Mouse (Mus musculus): ENCODE data around the gene Vdac1.
"Not testable (repeated sequence)": the region's sequence is repeated elsewhere in the genome, so short reads cannot be mapped to it uniquely, and the experiment has no call there.

Gene Vdac1

GRCm38 (mm10) chr11:52344991-52345777 is 15.5 kb upstream of the Vdac1 start:
- DNase-seq (ENCODE audit: low read depth, low spot score), result no peak

GRCm38 (mm10) chr11:52345939-52346634 is 14.6 kb upstream of the Vdac1 start:
- peak; percentile 62 for DNase-seq (ENCODE audit: low read depth, low spot score)

- DNase-seq (ENCODE audit: low read depth, low spot score), result no peak
Measured at GRCm38 (mm10) chr11:52346635-52347005, 14.0 kb upstream of the Vdac1 start.

- DNase-seq (ENCODE audit: low read depth, low spot score), result no peak
Measured at GRCm38 (mm10) chr11:52348156-52348555, 12.5 kb upstream of the Vdac1 start.

- DNase-seq (ENCODE audit: low read depth, low spot score), result no peak
Measured at GRCm38 (mm10) chr11:52348724-52349123, 11.9 kb upstream of the Vdac1 start.

GRCm38 (mm10) chr11:52350924-52351323 is 9.7 kb upstream of the Vdac1 start:
- no peak for DNase-seq (ENCODE audit: low read depth, low spot score)

GRCm38 (mm10) chr11:52352271-52352670 is 8.4 kb upstream of the Vdac1 start:
- no peak for DNase-seq (ENCODE audit: low read depth, low spot score)

- DNase-seq (ENCODE audit: low read depth, low spot score), result no peak
Measured at GRCm38 (mm10) chr11:52354644-52355043, 6.0 kb upstream of the Vdac1 start.

- DNase-seq (ENCODE audit: low read depth, low spot score), result no peak
Measured at GRCm38 (mm10) chr11:52355601-52356000, 5.1 kb upstream of the Vdac1 start.

GRCm38 (mm10) chr11:52357091-52357490 is 3.6 kb upstream of the Vdac1 start:
- not testable (repeated sequence) for DNase-seq (ENCODE audit: low read depth, low spot score)

GRCm38 (mm10) chr11:52358520-52358919 is 2.1 kb upstream of the Vdac1 start:
- no peak for DNase-seq (ENCODE audit: low read depth, low spot score)

- DNase-seq (ENCODE audit: low read depth, low spot score), result no peak
Measured at GRCm38 (mm10) chr11:52359686-52360470, 782 bp upstream of the Vdac1 start.

GRCm38 (mm10) chr11:52361287-52361921 is 744 bp downstream of the Vdac1 start:
- DNase-seq (ENCODE audit: low read depth, low spot score), result no peak

- no peak for DNase-seq (ENCODE audit: low read depth, low spot score)
Measured at GRCm38 (mm10) chr11:52364376-52364775, 3.7 kb downstream of the Vdac1 start.

- no peak for DNase-seq (ENCODE audit: low read depth, low spot score)
Measured at GRCm38 (mm10) chr11:52365143-52365542, 4.5 kb downstream of the Vdac1 start.

- DNase-seq (ENCODE audit: low read depth, low spot score), result no peak
Measured at GRCm38 (mm10) chr11:52366358-52366757, 5.7 kb downstream of the Vdac1 start.

GRCm38 (mm10) chr11:52368176-52368985 is 7.7 kb downstream of the Vdac1 start:
- no peak for DNase-seq (ENCODE audit: low read depth, low spot score)

- DNase-seq (ENCODE audit: low read depth, low spot score), result no peak
Measured at GRCm38 (mm10) chr11:52369252-52370134, 8.8 kb downstream of the Vdac1 start.

GRCm38 (mm10) chr11:52370135-52370452 is 9.4 kb downstream of the Vdac1 start:
- no peak for DNase-seq (ENCODE audit: low read depth, low spot score)

- DNase-seq (ENCODE audit: low read depth, low spot score), result no peak
Measured at GRCm38 (mm10) chr11:52370538-52370937, 9.9 kb downstream of the Vdac1 start.
